Mouse (Mus musculus) inflammation-experienced regulatory T-cells, adult 6 months (primary cell): Measurements from ENCODE around the gene H2-DMa. TPM values are rescaled to one million over a fixed set of nuclear protein-coding genes. Genes with fewer than 3 reads are reported as not detected.

ENCODE experiments used
- ATAC-seq: one replicate; pipeline ENCODE4 v1.8.0; 2017
- polyA plus RNA-seq, 3 experiments: library from polyadenylated mRNA; unstranded; fragments of 100-300 nt; shearing (Covaris generic); gene quantifications; one replicate each; pipeline ENCODE4 v1.2.1; 2017

H2-DMa gene
- polyA plus RNA-seq, 3 experiments from 2014 or later, result 75.8 to 241 (median 198) TPM

DNA sequence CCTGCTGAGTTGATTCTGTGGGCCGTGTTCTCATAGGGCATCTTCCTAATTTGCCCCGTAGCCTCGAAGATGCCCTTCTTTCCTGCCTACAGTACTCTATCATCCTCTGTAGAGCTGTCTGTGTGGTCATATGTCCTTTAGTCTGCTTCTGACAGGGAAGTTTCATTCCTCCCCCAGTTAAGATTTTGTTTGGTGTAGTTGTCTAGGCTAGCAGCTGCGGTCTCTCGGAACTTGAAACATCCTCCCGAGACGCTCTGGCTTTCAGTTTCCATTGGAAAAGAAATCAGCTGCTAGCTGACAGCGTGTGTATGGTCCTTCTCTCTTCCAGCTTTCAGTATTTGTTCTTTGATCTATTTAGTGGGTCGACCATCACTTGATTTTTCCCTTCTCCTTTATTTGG, 14.5 kb upstream of the H2-DMa start:
- ATAC-seq, result no peak

DNA sequence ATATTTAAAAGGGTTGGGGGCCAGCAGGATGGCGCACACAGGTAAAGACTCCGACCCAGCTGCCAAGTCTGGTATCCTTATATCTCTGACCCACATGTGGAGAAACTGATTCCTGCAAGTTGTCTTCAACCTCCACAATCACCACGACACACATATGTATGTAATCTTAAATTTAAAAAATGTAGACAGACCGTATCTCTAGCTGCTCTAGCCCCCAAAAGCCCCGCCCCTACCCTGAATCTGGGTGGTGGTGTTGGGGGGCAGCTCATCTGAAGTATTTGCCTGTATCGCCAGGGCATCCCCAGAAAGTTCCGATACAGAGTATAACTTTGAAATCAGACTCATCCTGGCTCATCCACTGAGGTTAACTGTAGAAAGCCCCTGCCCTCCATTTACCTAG, 12.8 kb upstream of the H2-DMa start:
- no peak for ATAC-seq

DNA sequence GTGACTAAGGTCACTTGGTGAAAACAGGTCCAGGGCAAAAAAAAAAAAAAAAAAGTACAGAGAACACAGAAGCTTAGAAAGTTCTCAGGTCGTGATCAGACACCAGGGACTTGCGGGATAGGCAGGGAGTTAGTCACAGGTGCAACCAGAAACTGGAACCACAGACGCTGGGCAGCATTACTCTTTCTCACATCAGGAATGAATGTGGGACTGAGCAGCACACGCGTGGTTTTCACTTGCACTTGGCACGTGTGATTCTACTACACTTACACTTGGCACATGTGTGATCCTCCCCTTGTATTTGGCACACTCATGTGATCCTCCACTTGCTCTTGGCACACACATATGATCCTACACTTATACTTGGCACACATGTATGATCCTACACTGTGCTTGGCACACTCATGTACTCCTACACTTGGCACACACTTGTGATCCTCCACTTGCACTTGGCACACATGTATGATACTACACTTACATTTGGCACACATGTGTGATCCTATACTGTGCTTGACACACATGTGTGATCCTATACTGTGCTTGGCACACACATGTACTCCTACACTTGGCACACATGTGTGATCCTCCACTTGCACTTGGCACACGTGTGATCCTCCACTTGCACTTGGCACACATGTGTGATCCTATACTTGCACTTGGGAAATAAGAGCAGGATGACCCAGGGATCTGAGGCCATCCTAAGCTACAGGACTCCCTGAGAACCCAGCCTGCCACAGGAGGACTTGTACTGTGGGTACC, 12.1 kb upstream of the H2-DMa start:
- no peak for ATAC-seq

DNA sequence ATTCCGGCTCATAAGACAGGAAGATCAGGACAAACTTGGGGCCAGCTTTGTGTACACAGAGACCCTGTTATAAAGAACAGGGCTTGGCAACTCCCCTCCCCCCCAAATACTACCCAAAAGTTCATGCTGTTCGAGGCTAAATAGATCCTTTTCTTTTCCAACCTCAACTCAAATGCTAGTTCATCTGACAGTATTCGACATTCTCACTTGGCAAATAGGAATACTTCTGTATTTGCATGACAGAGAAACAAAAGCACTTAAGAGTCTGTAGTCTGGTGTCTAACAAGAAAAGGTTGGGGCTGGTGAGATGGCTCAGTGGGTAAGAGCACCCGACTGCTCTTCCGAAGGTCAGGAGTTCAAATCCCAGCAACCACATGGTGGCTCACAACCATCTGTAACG, 10.9 kb upstream of the H2-DMa start:
- ATAC-seq, result no peak

DNA sequence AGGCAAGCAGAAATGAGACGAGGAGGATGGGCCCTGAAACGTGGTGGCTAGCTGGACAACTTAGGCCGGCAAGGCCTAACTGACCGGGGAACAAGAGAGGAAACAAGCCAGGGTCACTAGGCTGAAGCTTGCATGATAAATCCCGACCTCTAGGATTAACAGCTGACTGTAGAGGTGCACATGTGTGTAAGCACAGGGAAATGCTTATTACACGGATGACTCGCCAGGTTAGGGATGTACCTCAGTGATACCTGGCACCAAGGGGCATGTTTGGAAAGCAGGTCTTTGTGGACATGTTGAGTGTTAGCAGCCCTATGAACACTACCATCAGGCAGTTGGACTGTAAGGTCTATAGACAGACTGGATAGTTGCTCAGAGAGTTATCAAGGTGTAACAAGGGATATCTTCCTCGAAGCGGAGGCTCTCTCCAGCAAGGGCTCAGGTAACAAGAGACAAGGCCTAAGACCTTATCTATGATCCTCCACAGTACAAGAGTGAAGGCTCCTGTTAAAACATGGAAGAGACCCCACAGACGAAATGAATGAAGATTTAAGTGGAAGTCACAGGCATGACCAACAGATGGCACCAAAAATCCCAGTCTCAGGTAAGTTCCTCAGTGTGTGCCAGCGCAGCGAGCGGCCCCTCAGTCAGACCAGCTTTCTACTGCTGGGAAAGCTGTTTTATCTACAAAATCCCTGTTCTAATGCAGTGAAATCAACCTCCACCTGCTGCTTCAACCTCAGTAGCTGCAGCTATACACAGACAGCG, 10.1 kb upstream of the H2-DMa start:
- ATAC-seq, result no peak

DNA sequence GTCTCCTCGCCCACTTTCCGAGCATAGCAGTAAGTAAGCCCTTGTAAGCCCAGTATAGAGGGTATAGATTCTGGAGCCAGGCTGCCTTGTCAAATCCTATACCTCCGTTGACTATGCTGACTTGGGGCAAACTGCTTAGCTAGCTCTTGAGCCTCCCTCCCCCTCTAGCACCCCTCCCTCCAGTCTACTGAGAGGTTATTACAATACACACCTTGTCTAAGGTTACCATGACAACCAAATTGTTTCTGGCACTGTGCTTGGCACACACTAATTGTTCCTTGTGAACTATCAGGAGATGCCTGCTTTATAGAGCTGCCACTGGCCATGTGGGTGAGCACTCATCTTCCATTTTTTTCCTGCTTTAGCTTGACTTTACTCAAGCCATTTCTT, 9.5 kb upstream of the H2-DMa start:
- ATAC-seq, result no peak

DNA sequence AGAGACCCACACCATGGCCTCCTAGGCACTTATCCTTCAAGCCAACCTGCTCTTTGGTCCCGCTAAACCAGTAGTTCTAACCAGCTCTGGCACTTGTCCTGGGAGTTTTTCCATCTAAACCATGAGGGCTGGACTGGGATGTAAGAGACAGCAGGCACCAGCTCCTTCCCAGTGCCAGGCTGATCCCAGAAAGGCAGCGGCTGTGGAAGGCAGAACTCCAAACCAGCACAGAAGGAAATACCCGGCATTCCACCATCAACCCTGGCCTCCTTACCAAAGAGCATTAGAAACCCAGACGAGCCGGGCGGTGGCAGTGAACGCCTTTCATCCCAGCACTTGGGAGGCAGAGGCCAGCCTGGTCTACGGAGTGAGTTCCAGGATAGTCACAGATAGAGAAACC, 9.0 kb upstream of the H2-DMa start:
- no peak for ATAC-seq

DNA sequence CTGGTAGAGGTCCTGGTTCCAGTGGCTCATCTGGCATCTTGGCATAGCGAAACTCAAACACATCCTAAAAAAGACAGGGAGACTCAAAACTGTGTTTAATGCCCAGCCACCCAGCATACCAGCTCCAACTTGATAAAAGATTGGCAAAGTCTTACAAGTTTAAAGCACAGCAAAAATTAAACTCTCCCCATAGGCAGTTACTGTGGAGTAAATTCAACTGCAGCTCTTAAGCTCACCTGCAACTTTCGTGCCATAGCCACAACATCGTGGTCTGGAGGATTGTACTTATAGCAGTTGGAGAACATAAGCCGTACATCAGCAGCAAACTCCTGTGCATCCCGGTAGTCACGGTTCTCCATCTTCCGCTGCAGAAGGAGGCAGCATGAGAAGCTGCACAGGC, 5.2 kb upstream of the H2-DMa start:
- ATAC-seq, result no peak

DNA sequence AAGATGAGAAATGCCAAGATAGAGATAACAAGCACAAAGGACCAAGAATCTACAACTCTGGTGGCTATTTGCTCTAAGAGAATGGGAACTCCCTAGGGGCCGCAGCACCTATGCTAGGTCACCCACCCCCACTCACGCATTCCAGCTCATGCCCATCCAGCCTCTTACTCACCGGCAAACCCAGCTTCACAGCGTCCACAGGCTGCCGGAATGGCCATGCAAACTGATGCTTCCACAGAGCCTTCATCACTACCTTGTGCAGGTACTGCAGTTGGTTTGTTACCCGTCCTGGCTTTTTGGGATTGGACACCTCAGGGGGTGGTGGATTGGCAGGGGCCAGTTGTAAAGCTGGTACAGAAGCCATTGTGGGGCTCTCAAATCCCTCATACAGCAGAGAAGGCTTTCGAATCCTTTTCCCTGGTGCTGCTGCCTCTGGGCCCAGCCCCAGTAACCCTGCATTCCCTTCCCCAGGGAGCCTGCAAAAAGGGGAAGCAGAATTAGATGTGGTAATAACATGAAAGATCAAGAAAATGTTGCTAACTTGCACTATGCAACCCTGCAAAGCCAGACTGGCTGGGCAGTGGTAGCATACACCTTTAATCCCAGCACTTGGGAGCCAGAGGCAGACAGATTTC, 2.5 kb upstream of the H2-DMa start:
- ATAC-seq, result no peak

DNA sequence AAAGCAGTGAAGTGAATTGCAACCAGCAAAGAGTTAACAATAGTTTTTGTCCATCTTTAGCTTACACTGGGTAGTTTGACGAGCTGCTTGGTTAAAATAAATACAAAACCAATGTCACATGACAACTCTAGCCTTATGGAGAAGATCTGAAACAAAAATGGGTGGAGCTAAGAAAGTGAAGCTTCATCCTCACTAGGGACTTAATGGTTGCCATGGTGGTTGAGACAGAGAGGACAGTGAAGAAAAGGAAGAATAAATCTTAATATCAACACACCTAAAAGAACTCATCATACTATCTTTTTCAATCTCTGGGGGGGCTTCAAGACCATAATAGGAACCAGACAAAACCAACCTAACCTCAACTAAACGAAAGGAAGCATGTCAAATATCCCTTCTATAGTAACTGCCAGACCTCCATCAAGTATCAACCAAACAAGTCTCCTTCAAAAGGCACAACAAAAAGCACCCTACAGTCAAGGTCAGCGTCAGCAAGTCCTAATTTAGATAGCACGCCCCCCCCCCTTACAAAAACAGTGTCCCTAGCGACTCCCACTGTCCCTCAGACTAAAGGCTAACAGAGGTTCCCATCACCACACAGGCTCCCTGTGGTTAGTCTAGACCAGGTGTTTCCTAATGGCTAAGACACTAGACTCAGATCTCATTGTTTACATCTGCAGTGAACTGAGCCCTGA, 1.8 kb upstream of the H2-DMa start:
- ATAC-seq, result no peak

DNA sequence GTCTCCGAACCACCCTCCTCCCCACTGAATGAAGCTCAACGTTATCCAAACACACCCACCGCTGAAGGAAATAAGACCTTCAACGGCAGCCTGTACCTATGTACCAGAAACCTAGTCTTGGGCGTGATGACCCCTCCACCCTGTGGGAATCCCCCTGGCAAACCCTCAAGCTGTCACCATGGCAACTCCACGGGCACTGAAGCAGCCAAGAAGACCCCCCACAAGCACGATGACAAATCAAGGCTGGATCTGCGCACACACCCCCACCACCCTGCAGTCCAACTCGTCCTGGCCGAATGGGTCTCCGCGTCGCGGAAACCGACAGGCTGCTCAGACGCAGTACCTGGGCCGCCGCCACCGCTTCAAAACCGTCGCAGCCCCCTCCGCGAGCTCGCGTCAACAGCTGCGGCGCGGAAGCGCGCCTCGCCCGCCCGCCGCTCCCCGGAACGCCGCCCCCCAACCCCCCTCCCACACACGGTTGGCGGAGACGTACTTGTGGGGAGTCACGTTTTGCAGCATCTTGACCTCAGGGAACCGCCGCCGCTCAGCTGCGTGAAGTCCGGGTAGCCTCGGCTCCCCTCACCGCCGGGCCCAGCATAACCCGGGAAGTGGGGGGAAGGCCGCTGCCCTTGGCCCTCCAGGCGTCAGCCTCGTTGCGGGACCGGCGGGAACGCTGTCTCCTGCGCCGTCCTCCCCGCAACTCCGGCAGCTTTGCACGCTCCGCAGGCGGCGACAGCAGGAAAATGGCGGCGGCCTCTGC, 1.0 kb upstream of the H2-DMa start:
- ATAC-seq, result no peak

DNA sequence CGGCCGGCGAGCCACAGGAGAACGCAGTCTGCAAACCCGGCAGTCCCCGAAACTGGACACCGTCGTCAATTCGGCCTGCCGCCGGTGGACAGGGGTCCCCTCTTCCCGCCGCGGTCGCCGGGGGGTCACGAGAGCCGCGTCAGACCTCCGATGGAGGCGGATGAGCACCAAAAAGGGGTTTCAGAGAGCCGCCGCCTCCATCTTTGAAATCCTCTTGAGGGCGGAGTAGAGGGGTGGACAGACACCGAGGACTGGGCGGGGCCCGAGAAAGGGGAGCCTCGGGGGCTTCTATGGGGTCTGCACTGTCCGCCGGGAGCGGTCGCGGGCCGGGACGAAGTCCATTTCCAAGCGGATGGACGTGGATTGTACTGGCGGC, 480 bp upstream of the H2-DMa start:
- ATAC-seq, result peak; percentile 10

DNA sequence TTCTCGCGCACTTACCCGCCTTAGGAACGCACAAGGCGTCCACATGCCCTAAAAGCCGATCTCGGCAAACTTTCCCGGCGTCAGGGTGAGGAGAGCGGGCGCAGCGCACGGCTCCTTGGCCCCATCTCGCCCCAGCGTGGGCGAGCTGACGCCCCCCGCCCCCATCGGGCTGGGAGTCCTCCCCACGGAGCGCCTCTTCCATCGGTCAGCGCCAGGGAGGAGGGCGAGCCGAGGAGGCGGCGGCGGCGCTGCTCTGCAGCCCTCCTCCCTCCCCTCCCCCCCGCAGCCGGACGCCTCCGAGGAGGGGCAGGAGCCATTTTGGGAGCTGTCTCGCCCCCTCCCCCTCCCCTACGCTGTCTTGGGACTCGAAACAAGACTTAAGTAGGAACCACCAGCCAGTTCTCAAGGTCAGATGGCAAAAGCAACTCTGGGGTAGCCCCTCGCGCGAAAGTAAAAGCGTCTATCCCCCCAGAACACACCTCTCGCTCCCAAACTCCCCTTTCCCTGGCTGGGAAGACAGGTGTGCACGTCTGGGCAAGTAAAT, 911 bp downstream of the H2-DMa start:
- ATAC-seq, result no peak

DNA sequence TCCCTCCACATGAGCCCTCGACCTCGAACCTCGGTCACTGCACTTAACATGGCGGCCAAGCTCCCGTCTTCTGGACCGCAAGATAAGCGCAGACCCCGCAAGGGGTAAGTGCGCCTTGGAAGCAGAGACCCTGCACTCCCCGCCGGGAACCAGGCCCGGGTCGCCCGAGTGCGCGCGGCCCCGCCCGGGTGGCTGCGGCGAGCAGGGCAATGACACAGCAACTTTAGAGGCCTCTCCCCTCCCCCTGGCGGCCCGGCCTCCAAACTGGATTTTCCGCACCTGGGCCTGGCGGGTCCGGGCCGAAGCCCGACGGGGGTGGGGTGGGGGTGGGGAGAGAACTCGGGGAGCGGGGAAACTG, 1.5 kb downstream of the H2-DMa start:
- ATAC-seq, result no peak

DNA sequence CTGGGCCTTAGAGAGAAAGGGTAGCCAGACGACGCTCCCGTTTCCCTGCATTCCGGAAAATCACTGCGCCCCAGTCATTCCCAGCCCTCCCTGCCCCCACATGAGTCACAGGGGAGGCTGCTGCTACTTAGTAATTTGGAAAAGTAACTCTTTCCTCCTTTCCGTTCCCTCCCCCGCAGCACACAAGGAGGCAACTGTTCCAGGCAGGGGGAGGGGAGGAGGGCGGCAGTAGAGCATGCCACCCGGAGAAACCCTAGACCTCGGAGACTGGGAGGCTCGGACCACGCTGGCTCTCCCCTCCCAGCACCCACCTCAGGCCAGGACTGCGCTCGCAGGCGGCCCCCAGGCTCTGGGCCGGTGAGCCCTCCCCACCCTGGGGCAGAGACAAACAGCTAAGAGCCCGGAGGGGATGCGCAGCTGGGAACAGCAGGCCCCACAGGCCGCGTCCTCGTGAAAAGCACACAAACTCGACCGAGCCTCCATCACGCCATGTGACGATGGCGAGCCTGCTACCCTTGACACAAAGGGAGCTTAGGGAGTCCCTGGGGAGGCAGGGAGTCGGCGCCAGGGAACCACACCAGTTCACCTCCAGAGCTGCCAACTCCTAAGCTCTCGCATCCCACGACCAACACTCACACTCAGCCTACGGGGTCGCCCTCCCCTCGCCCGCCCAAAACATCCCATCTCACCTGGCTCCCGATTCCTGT, 2.0 kb downstream of the H2-DMa start:
- ATAC-seq, result no peak

DNA sequence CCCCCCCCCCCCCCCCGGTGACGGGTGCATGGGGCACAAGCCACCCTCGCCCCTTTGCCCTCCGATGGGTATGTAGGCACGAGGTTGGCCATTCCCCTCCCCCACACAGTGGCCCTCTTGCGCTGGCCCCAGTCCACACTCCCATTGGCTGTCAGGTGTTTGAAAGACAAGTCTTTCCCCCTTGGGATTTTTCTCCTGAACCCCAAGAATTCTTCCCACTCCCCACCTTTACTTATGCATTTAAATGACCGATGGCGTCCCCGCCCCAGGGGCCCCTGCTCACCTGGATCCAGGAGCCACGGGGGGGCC, 2.5 kb downstream of the H2-DMa start:
- ATAC-seq, result no peak

DNA sequence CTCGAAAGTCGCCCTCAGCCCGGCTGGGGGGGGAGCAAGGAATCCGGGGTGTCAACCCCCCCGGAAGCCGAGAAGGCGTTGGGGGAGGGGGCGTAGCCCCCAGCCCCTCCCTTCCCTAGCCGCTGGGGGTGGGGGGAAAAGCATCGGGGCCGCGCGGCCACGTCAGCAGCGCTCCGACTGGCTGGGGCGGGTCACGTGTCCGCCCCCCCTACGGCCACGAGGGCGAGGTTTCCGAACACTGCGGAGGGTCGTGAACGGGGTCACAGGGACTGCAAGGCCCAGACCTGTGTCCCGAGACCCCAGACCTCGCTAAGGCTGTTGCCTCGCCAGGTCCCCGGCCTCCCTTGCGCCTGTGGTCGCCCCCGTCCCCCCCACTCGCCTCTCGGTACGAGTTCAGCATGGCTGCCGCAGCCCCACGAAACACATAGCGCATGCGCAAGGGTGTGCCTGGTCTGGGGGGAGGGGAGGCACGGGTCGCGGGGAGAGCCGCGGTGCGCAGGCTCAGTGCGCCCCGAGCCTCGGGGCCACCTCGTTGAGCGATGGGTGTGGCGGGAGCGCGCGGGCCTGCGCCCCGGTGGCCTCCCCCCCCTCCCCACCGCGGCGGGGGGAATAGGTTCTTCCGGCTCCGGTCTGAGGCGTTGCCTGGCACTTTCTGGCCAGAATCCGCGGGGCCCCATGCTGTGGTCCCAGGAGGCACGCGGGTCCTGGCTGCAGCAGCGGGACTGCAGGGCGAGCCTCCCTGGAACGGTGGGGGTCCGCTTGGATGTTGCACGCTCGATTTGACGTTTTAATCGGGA, 3.0 kb downstream of the H2-DMa start, which contains the start of gene Brd2:
TSS of gene Brd2 (minus strand) at position 447 of the 797 bp plus-strand sequence.
- ATAC-seq, result peak; percentile 27

DNA sequence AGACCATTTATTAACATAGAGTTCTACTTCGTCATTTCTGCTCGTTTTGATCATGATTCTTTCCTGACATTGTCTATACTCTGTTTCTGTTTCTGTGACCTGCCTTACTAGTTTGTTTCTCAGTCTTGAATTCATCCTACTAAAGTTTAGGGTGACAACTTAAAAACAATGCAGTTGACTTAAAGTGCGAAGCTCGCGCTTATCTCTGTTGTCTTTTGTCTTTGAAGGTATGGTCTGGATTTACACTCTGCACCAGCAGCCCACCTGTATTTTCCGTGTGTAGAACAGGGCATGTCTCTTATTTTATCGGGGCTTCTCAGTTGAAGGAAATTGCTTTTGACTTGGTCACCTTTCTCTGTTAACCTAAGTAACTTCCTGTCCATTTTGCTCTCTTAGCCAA, 3.8 kb downstream of the H2-DMa start:
- ATAC-seq, result no peak

DNA sequence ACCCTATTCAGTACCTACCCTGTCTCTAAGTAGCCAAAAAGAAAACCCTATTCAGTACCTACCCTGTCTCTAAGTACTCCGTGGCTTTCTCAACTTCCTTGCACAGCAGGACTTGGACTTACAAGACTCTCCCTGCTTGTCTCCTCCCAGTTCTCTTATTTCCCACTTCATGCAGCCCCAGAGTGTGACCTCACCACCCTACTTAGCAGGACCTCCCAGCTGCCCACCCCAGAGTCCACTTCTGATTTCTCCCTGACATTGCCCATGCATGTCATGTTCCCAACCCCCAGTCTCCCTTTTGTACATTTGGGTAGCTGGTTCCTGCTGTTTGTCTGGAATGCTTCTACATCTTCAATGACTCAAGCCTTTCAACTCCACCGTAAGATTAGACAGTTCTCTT, 4.2 kb downstream of the H2-DMa start:
- no peak for ATAC-seq

DNA sequence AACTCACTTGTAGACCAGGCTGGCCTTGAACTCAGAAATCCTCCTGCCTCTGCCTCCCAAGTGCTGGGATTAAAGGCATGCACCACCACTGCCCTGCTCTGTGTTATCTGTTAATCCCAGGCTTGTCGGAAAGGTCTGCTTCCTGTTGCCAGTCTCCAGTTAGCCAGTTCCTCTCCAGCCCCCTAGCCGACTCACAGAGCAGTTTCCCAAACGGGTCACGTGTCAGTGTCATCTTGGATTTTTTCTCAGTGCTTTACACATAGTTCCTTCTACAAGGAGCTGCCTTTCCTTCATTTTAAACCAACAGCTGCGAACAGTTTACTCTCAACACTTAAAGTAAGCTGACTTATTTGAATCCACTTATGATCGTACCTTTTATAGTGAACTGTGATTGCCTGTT, 5.3 kb downstream of the H2-DMa start:
- ATAC-seq, result no peak
